Mouse (Mus musculus): ENCODE results near the gene Olfr958.

Olfr958 gene

GRCm38 (mm10) chr9:39553946-39554345 lies at the start of gene Olfr958:
Gene Olfr958 (minus strand): TSS chr9:39554054.
- DNase-seq: no peak

GRCm38 (mm10) chr9:39603333-39603845 lies 49.5 kb upstream of the Olfr958 start:
- DNase-seq: peak; percentile 38 to 48

GRCm38 (mm10) chr9:39602536-39603332 lies 48.9 kb upstream of the Olfr958 start:
- DNase-seq: peak; percentile 20 to 41

- no peak for DNase-seq
Measured at GRCm38 (mm10) chr9:39577050-39577449, 23.2 kb upstream of the Olfr958 start.

GRCm38 (mm10) chr9:39575469-39575868 lies 21.6 kb upstream of the Olfr958 start, which contains the start of gene Olfr959:
Gene Olfr959 (minus strand): TSS chr9:39575569.
- no peak for DNase-seq

- no peak for DNase-seq
Measured at GRCm38 (mm10) chr9:39558349-39558647, 4.4 kb upstream of the Olfr958 start.

- DNase-seq: no peak
Measured at GRCm38 (mm10) chr9:39557529-39558348, 3.9 kb upstream of the Olfr958 start.

- no peak for DNase-seq
Measured at GRCm38 (mm10) chr9:39550806-39551205, 3.0 kb downstream of the Olfr958 start.

GRCm38 (mm10) chr9:39523616-39524285 lies 30.1 kb downstream of the Olfr958 start:
- no peak for DNase-seq

- DNase-seq: no peak
Measured at GRCm38 (mm10) chr9:39518595-39518994, 35.3 kb downstream of the Olfr958 start.

- DNase-seq: no peak
Measured at GRCm38 (mm10) chr9:39515531-39515930, 38.3 kb downstream of the Olfr958 start, which contains the start of gene Olfr957. Gene Olfr957 (minus strand): TSS chr9:39515809.

GRCm38 (mm10) chr9:39509412-39509811 lies 44.4 kb downstream of the Olfr958 start:
- DNase-seq: no peak

GRCm38 (mm10) chr9:39508998-39509397 lies 44.9 kb downstream of the Olfr958 start:
- DNase-seq: peak; percentile 66 to 68

Measured in kidney, postnatal 4 days (tissue).